Mouse (Mus musculus): ENCODE measurements at regions not wholly inside any gene's neighbourhood (a gene's known extent, or its start where the extent isn't known, plus 50 kb on each side); places are given as distances from the start of the nearest gene placed in this dataset.

DNA sequence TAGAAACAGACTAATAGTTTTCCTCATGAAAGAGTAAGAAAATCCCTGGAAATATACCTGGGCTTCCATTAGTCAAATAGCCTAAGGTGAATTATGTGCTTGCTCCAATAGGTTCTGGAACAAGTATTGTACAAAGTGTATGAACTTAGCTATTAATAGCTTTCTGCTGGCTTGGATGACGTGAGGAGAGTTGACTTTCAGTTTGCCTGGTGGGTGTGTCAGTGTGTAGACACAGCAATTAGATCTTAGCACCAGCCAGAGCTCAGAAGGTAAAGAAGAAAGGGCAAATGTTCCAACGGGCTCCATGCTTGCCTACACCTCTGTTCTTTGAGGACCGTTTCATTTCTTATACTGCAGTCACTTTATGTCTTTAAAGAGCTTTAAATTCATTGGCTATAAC lies 654.8 kb upstream of the Mef2c start:
- TF ChIP-seq CTCF (IDR thresholded peaks at IDR 0.05; ENCODE audit: low read depth, low read length) (no peak), POLR2A (IDR thresholded peaks at IDR 0.05; ENCODE audit: extremely low read depth, insufficient read depth, low read length) (no peak)

All from liver, adult 2 months (tissue).